Mouse (Mus musculus) heart, postnatal 10 days (tissue): ENCODE measurements around the gene Efhd2. TPM values are rescaled to one million over a fixed set of nuclear protein-coding genes. Genes with fewer than 3 reads are reported as not detected.
A peak's percentile ranks its signal among the peaks of the same experiment; 100 is the strongest.

Experiments used
- DNase-seq, 2 experiments: peaks; one replicate each; pipeline ENCODE4 v3.0.0; 2021
- intact Hi-C: fragments of 180-260 bp; cut with DNase I; formaldehyde crosslinking; loops from one replicate; pipeline ENCODE4 v1.15.1; 2025
- total RNA-seq, 2 experiments: library from RNA; stranded (reverse); gene quantifications; 2 replicates each; pipeline ENCODE4 v1.2.3; 2021

Efhd2 gene
- 10 to 100 TPM; 30.4 to 36.7 TPM for total RNA-seq

DNA sequence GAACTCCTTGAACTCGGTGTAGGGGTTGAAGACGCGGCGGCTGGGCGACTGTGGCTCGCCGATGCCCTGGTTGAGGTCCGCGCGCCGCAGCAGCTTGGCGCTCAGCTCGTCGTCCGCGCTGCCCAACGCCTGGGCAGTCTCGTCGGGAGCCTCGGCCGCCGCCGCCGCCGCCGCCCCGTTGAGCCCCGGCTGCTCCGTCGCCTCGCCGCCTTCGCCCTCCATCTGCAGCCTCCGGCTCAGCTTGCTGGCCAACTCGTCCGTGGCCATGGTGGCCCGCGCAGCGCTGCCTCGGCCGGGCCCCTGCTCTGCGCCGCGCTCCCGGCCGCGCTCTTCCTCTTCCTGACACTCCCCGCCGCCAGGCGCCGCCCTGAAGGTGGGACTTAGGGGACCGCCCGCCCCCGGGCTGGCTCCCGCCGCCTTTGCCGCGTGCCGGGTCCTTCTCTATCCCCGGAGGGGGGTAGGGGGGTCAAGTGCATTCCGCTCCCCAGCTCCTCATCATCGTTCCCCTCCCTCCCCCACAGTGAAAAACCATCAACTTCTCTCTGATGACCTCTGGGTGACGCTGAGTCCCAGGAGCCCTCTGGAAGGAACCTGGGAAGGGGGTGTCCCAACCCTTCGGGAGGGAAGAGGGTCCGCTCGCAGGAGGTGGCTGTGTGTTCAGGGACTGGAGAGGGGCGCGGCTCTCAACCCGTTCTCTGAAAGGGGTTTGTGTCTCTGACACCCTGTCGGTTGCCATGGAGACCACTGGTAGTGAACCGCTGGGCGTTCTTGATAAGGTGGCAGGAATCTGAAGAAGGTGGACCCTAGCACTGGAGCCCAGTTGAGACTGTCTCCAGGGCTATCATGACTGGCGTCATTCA lies at the start of gene Efhd2:
Efhd2 (minus strand) TSS at position 320 of the 860 bp plus-strand sequence.
- peak; percentile 85 to 88 for DNase-seq

DNA sequence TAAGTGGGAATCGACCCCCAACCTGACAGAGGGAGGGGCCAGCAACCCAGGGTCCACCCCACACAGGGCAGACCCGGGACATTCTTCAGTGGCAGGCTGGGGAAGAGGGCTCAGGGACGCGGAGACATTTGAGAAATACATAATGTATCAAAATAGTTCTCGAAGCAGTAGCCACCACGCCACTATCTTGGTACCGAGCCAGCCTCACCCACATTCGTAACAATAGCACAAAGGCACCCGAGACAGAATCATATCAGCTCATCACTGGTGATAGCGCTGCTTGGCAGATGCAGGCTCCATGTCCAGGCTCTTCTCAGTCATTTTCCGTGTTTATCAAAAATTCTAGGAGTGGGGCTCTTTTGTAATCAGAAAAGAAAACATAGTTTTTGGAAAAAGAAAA lies 49.2 kb upstream of the Efhd2 start:
- no peak for DNase-seq
- intact Hi-C loops: no loop called here

More for the DNA sequence above, at the start of gene Efhd2:
- intact Hi-C loops: loop anchor here (10.0 kb wide), 1 partner anchor 200 kb away; no protein-coding TSS in a partner anchor

DNA sequence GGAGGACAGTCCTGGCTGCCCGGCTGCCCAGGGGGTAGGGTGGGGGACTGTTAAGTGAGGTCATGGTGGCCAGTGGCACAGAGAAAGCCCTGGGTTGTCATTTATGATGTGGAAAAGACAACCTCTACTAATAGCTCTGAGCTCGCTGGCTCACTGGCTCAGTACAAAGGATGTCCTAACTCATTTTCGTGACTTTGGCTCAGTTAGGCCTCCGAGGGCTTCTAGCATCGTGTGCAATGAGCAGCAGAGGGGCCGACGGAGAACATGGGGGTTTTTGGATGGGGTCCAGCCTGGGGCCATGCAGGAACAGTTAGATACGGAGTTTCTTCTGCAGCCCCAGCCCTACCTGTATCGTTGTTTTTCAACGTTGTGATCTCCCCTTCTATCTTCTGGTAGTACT lies 45.7 kb upstream of the Efhd2 start:
- no peak for DNase-seq
- intact Hi-C loops: no loop called here

DNA sequence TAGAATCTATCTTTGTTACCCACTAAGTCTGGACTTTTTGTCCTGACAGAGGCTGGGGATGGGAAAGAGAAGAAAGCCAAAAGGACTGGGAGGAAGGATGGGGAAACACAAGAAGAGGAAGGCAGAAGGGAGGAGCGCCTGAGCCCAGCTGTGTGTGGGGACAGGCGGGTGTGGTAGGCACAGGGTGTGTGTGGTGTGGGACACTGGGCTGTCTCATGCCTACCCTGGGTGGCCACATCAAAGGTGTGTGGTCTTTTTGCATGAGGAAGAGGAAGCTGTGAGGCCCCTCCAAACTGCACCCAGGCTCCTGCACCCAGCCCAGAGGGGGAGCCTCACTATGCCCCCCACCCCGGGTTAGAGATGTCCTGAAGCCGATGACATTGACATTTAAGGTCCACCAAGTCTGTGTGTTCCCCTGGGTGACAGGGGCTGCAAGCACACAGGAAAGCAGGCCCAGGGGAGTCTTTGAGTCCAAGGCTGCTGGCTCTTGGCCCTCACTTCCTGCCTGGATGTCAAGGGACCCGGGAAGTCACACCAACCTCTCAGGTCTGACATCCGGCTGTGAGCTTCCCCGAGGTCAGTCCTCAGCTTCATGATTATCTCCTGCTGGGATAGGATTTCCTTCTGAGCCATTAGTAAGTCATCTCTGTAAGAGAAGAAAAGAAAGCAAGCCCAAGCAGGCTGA lies 43.2 kb upstream of the Efhd2 start:
- intact Hi-C loops: no loop called here
- DNase-seq: peak; percentile 22 to 30

DNA sequence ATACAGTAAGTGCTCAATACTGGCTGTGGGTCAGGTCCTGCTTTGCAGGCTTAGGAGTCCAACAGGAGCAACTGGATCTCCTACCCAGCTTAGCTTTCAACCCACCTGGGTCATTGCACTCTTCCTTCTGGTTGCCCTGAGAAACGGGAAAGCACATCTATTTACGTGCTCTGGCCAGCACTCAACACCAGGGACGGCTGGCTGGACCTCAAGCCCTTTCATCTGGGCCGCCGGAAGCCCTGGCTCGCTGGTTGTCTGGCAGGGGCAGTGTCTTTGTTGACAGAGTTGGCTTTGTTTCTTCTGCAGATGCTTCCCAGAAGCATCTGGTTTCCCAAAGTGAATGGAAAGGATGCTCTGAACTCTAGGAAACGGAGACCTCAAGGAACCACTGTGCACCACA lies 39.3 kb upstream of the Efhd2 start:
- intact Hi-C loops: no loop called here
- DNase-seq: peak; percentile 90 to 92

DNA sequence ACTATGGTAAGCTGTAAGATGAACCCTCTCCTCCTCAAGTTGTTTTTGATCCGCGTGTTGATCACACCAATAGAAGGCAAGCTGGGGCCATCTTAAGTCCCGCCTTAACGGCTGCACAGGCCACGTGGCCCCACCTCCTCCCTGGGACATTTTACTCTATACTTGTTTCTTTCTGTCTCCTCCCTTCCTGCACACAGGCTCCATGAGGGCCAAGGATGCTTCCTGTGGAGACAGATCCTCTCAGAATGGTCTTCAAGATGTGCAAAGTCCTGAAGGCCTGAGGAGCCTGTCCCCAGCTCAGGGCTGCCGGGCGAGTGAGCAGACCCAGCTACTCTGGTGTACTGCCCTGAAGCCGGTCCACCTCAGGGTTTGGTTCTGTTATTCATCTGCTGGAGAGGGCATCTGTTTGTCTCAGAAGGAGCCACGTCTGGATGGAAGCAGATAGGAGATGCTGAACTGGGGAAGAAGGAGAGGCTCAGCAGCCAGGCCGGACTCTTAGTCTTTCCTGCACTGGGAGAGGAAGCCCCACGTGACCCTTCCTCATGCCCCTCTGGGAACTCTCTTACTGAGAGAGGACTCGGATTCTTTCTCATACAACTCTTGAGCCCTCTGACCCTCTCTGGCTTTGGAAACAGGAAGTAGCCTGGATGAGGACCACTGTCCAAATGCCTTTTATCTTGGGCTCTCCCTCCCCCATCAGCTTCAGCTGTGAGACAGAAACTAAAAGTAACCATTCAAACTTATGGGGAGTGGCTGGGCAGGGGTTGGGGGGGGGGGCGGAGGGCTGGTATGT lies 38.7 kb upstream of the Efhd2 start:
- DNase-seq: peak; percentile 58 to 66
- intact Hi-C loops: no loop called here

DNA sequence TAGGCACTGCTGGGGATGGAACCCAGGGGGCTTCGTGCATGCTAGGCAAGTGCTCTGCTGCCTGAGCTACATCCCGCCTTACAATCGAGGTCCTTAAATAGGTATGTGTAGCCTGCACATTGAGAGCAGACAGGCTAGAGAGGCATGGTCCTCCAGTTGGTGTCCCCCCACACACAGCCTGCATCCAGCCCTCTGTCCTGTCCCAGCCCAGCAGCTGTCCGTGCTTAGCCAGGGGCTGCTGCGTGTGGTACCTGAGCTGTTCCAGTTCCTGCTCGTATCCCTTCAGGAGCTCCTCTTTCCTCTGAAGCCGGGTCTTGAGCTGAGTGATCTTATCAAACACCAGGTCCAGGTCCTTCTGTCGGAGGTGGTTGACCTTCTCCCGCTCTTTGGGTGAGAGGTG lies 30.0 kb upstream of the Efhd2 start:
- DNase-seq: no peak
- intact Hi-C loops: no loop called here

DNA sequence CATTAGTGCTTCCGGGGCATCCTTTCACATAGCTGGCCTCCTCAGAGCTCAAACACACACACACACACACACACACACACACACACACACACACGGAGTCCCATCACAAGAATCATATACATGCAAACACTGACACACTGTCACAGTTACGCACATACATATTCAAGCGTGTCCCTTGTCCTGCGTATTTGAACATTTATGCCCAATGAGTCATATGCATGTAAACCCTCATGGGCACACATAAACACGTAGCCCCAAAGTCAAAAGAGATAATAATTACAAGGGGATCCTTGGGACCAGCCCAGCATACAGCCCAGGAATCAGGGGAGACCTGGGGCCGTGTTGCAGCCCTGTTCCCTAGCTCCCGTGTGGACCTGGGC lies 27.7 kb upstream of the Efhd2 start:
- intact Hi-C loops: no loop called here

DNA sequence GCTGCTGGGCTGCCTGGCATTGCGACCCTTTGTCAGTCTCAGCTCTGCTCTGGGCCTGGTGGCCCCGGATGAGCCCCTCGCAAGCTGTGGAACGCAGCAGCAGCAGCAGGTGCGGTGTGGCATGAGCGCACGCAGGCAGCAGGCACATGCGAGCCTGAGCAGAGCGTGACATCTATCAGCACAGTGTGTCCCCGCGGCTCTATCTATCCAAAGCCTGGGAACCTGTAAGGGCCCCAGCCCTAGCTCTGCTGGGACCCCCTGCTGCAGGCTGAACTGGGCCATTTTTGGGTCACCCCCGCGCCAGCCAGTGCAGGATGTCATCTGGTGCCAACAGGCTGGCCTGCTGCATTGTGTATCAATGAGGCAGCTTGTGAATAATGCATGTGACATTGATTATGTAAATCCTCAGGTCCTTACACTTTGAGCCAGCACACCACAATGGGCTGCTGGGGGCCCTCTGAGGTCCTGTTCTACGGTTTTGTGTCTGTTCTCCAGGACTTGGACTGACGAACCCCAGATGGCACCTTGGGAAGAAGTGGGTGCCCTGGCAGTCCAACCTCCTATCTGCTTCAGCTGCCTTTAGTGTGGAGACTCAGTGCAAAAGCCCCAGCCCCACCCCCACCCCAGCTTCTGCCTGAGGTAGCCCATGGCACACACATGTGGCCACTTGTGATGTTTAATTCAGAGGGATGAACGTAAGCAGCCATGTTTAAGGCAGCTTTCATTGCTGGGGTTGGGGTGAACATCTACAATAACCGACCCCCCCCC lies 27.2 kb upstream of the Efhd2 start:
- DNase-seq: no peak
- intact Hi-C loops: no loop called here

More for the DNA sequence above, 27.7 kb upstream of the Efhd2 start:
- no peak for DNase-seq

DNA sequence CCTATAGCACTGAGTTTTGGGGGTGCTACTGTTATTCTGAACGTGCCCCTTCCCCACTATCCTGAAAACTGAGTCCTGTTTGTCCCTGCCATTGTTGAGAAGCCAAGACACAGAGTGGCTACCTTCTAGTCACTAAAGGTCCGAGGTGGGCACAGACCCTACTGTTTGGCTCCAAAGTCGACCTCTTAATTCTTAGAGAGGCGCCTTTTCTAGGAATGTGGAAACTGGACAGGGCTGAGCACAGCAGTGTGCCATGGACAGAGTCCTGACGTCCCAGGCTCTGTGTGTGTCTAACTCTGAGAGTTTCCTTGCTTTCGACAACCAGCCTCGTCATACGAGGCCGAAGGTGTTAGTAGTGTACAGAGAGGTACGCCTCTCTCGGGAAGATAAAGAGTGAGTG lies 25.7 kb upstream of the Efhd2 start:
- no peak for DNase-seq
- intact Hi-C loops: no loop called here

DNA sequence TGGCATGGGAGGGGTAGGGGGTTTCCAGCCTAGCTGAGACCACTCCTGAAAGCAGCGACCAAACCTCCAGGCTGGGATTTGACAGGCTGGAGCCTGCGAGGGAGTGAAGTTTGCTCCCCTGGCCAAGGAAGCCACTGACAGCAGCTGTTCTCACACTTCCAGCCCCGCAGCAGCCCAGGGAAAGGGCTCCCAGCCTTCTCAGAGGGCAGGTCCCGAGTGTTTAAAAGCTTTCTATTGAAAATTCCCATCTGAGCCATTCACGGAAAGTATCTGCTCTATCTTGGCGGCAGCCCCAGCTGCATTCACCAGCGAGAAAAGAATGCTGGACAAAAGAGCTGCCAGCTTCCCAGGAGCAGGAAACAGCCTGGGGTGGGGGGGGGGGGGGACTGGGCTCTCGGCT lies 25.2 kb upstream of the Efhd2 start:
- peak; percentile 55 to 60 for DNase-seq
- intact Hi-C loops: no loop called here

DNA sequence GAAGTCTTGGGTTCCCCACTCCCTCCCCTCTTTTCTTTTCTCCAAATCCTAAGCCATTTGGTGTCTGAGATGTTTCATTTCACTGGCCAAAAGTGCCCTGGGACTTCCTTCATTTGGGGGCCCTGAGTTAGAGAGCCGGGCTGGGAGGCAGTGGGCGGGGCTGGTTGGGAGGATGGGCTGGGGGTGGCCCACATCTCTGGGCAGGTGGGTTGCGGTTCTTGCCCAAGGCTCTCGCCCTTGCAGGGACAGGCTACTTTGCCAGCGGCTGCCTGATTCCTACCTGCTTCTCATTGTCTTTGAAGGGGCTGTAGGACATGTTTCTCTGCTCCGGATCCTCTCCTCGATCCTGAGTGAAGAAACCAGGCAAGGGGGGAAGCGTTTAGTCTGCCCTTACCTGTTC lies 24.2 kb upstream of the Efhd2 start:
- DNase-seq: no peak
- intact Hi-C loops: no loop called here

DNA sequence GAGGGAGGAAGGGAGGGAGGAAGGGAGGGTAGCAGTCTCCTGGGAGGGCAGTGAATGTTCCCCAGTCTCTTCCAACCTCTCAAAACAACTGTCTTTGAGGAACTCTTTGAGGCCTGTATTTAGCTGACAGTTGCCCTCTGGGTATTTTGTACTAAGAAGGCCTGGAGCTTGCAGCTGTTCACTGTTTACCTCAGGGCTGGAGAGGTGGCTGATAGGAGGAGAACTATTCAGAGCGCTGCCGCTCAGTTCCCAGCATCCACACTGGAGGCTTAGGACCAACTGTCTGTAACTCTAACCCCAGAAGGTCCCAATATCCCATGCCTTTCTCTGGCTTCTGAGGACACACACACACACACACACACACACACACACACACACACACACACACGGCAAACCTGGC lies 23.1 kb upstream of the Efhd2 start:
- intact Hi-C loops: no loop called here
- no peak for DNase-seq

DNA sequence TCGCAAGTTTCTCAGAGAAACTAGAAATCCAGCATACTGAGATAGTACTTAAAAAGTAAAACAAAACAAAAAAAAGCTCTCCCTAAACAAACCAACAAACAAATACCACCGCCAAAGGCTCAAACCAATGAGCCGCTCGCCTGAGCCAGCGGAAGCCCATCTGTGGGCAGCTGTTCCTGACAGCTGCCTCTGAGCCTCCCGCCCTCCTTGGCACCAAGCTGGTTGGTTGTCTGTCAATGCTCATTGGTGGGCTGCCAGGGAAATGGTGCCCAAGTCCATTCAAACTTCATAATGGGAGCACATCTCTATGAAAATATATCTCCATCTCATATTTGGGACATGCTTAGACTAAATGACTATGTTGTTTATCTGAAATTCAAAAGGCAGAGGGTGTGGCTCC lies 22.5 kb upstream of the Efhd2 start:
- DNase-seq: no peak
- intact Hi-C loops: no loop called here

DNA sequence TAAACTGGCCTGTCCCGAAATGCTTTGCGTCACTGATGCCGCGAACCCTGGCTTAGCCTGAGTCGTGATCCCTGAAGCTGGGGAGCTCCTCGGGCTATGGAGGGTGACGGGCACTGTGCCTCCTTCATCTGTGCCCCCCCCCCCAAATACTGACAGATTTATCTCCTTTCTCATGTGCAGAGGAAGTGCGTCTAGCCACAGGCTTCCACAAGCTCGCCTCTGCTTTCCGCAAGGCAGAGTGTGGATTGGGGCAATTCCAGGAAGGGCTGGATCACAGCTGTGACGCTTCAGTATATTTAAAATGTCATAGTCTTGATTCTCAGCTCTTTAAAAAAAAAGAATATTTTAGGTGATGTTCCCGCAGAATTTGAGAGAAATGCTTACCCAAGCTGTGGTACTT lies 21.1 kb upstream of the Efhd2 start:
- intact Hi-C loops: no loop called here
- no peak for DNase-seq

DNA sequence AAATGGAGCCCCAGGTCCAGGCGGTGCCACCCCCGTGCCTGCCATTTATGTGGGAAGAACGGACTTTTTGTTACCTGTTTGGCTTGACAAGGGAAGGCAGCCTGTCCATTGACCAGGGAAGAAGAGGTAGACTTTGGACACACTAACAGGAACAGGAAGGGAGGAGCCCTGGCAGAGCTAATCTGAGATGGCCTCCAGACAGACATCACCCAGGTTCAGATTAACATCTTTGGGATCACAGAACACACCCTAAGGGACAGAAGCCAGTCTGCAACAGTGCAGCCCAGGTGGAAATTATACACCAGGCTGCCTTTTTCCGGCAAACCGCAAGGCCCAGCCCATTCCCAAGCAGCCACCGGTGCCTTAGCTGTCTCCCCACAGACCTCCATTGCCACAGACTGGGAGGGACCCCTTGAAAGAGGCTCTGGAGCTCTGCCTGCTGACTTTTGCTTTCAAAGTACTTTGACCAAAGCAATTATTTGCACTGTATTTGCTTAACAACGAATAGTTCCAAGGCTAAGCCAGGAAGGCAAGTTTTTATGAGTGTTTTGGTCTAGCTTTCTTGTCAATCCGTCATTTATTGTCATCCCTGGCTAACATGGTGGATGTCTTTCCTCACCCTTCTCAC lies 18.6 kb upstream of the Efhd2 start:
- no peak for DNase-seq
- intact Hi-C loops: no loop called here

DNA sequence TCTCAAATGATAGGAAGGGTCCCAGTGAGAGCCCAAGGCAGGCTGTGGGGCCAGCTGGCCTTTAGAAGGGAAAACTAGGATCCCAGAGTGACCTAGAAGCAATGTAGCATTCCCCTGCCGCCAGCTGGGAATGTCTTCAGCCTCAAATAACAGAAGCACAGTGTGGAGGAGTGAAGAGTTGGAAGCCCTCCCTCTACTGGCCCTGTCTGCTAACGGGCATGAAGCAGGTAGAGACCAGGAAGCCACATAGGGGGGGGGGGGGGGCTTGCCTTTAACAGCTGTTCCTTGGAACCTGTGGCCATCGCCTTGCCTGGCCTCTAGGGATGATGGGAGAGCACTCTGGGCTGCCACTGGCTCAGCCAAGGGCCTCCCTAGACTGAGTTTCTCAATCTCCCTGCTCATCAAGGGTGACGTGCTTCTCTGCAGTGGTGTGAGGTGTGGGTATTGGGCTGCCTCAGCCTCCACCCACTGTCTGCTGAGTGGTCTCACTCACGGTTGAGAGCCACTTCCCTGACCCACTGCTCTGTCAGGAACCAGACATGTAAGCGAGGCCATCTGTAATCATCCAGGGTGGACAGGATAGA lies 11.8 kb upstream of the Efhd2 start:
- intact Hi-C loops: no loop called here
- DNase-seq: no peak

DNA sequence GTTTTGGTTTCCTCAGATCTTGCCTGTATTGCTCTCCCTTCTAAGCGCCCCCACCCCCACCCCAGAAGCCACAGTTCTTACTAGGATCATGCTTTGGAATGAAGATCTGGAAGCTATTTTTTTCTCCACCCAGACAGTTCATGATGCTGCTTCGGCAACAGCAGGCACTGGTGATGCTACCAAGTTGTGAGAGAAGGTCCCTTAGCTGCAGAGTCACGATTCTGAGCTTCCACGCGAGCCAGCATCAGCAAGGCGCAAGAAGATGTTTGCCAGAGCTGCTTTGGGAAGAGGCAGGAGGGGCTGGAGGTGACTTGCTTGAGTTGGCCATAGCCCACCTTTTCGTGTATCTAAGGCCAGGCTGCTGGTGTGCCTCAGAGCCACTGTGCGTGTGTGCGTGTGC lies 10.7 kb upstream of the Efhd2 start:
- intact Hi-C loops: no loop called here
- no peak for DNase-seq

DNA sequence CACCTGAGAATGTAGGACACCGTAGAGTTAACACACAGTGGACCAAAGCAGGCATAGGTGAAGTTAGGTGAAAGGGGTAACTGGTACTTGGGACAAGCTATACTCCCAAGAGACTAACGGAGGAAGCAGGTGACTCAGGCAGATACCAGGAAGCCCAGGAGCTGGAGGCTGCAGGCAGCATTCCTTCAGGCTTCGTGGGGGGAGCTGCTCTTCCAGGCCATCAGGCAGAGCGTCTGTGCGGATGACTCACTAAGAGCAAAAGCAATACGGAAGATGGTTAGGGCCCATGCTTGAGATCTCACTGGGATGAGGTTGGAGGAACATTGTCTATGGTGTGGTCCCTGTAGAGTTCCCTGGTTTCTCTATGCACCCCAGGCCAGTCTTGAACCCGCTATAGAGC lies 8.1 kb upstream of the Efhd2 start:
- intact Hi-C loops: no loop called here
- no peak for DNase-seq

DNA sequence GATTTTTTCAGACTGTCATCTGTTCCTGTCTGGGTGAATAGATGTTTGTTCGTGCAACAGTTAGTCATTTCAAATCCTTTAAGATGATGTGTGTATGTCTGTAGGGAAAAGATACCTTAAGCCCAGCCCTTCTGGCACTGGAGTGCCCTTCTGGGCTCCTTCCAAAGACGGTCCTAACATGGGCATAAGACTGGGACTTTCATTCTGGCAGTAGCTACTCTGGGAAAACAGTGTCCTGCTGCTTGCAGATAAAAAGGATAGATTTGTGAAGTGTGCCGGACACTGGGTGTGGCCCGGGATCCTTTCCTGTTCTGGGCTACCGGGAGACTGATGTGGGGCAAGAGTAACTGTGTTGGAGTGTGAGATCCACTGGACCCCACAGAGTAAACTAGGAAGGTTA lies 7.2 kb upstream of the Efhd2 start:
- intact Hi-C loops: no loop called here
- peak; percentile 45 to 53 for DNase-seq
